Mouse (Mus musculus): ENCODE results near the gene Csnk2a2.

GRCm38 (mm10) chr8:95496420-95496819 lies 6.6 kb upstream of the Csnk2a2 start:
- TF ChIP-seq CTCF (IDR thresholded peaks at IDR 0.05; ENCODE audit: low read depth, low read length) = no peak
- no peak for TF ChIP-seq POLR2A (IDR thresholded peaks at IDR 0.05; ENCODE audit: extremely low read depth, insufficient read depth, low read length)

Data from liver, adult 2 months (tissue).